Mouse (Mus musculus): ENCODE measurements around the gene Ttll5. TPM values are rescaled to one million over a fixed set of nuclear protein-coding genes. Genes with fewer than 3 reads are reported as not detected.

Ttll5 gene
- polyA plus RNA-seq, 2 experiments: 5.6 to 6.4 TPM

DNA sequence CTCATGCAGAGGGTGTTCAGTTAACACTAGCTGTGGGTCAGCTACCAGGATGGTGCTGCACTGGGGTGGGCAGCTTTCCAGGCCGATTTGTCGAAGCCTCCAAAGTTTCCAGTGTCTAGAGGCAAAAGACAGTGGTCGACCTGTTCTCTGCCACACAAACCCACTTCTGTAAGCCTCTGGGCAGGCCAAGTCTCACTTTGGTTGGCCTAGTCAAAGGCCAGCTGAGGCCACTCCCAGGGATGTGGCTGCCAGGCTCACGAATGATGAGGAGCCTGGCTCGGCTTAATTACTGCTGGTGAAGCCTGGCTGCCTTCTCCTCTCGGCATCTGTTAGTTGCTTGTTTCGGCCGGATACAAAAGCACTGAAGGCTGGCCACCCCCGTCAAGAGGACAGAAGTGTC, 24.4 kb upstream of the Ttll5 start:
- DNase-seq (ENCODE audit: low read depth in 3 of 3, low spot score in 3 of 3) (no peak), ATAC-seq (ENCODE audit: insufficient read depth) (no peak)
- Histone ChIP-seq H3K4me3 (ENCODE audit: insufficient read depth in 1 of 2, low read depth in 2 of 2, low read length in 2 of 2) (no peak overlapping the region), H3K4me2 (ENCODE audit: low read depth) (no peak overlapping the region), H3K27me3 (ENCODE audit: control insufficient read depth, insufficient read depth, low read length) (no peaks in the 10 kb centered on the region), H3K9me3 (ENCODE audit: control insufficient read depth, low read length) (no peaks in the 10 kb centered on the region), H3K36me3 (replicated peaks; ENCODE audit: control insufficient read depth, insufficient read depth, low read depth) (no peaks in the 10 kb centered on the region), H3K27ac (no peak overlapping the region), H3K4me1 (replicated peaks; ENCODE audit: control insufficient read depth in 2 of 2, insufficient read depth in 2 of 2, low read length in 1 of 2) (no peaks in the 10 kb centered on the region), H3K9ac (replicated peaks) (no peak overlapping the region)
- 63% methylated on average over 9 of the region's 9 CpGs for WGBS (ENCODE audit: insufficient replicate concordance)
- TF ChIP-seq CTCF (IDR thresholded peaks at IDR 0.05; ENCODE audit: low read depth) (no peak), EP300 (IDR thresholded peaks at IDR 0.05; ENCODE audit: low read depth) (no peak)

DNA sequence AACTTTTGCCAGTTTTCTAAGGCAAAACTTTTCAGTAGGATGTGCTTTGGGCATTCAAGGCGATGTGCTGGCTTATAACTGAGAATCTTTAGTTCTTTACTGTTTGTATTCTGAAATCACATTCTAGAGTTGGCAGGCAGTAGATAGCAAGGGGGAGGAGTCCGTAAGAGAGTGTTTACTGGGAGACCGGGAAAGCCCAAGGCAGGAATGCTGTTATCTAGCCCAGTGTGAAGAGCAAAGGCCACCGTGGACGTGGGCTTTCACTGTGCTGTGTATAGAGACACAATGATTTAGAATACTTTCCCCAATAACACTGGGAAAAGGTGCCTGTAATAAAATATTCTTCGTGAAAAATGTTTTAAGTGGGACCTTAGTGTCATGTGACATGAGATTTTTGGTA, 14.7 kb upstream of the Ttll5 start:
- no peak overlapping the region for H3K9ac ChIP-seq (replicated peaks)
- no peak for TF ChIP-seq CTCF (IDR thresholded peaks at IDR 0.05; ENCODE audit: low read depth)
- no peak for TF ChIP-seq EP300 (IDR thresholded peaks at IDR 0.05; ENCODE audit: low read depth)
- no peaks in the 10 kb centered on the region for H3K27me3 ChIP-seq (ENCODE audit: control insufficient read depth, insufficient read depth, low read length)
- no peak overlapping the region for H3K4me2 ChIP-seq (ENCODE audit: low read depth)
- DNase-seq (ENCODE audit: low read depth in 3 of 3, low spot score in 3 of 3) (no peak), ATAC-seq (ENCODE audit: insufficient read depth) (no peak)
- 46% methylated on average over 6 of the region's 6 CpGs for WGBS (ENCODE audit: insufficient replicate concordance)
- H3K4me1 ChIP-seq (replicated peaks; ENCODE audit: control insufficient read depth in 2 of 2, insufficient read depth in 2 of 2, low read length in 1 of 2): 0 out of 4 replicates have a peak, but pooled peaks cover 0 to 2% of the 10 kb centered on the region in 2 experiments
- H3K36me3 ChIP-seq (replicated peaks; ENCODE audit: control insufficient read depth, insufficient read depth, low read depth): no peaks in the 10 kb centered on the region; the same call in none of the 2 replicates
- no peaks in the 10 kb centered on the region for H3K9me3 ChIP-seq (ENCODE audit: control insufficient read depth, low read length)
- H3K27ac ChIP-seq: no peak overlapping the region
- H3K4me3 ChIP-seq (ENCODE audit: insufficient read depth in 1 of 2, low read depth in 2 of 2, low read length in 2 of 2): no peak overlapping the region

DNA sequence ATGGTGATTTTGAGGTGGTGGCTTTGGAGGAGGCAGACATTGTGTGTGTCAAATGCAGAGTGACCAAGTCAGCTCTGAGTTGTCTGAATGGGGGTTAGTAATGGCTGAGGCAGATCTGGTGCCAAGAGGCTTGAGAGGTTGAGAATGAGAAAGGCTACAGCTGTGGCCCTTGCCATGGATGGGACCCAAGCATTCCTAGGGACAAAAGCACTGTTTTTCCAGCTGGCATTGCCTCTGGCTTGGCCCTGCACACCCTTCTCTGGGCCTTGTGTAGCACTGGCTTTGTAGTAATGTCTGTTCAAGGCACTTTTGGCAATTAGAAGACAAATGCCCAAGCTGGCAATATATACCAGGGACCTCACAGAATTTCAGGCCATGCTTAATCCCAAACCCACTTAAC, 13.5 kb upstream of the Ttll5 start:
- H3K36me3 ChIP-seq (replicated peaks; ENCODE audit: control insufficient read depth, insufficient read depth, low read depth): peaks cover 4% of the 10 kb centered on the region
- no peak overlapping the region for H3K4me2 ChIP-seq (ENCODE audit: low read depth)
- DNase-seq (ENCODE audit: low read depth in 3 of 3, low spot score in 3 of 3) (no peak), ATAC-seq (ENCODE audit: insufficient read depth) (no peak)
- H3K4me3 ChIP-seq (ENCODE audit: insufficient read depth in 1 of 2, low read depth in 2 of 2, low read length in 2 of 2): no peak overlapping the region
- no peak overlapping the region for H3K27ac ChIP-seq
- H3K4me1 ChIP-seq (replicated peaks; ENCODE audit: control insufficient read depth in 2 of 2, insufficient read depth in 2 of 2, low read length in 1 of 2): 0 out of 4 replicates have a peak, but pooled peaks cover 0 to 2% of the 10 kb centered on the region in 2 experiments
- TF ChIP-seq CTCF (IDR thresholded peaks at IDR 0.05; ENCODE audit: low read depth) (no peak), EP300 (IDR thresholded peaks at IDR 0.05; ENCODE audit: low read depth) (no peak)
- H3K9ac ChIP-seq (replicated peaks): no peak overlapping the region
- no peaks in the 10 kb centered on the region for H3K9me3 ChIP-seq (ENCODE audit: control insufficient read depth, low read length)
- H3K27me3 ChIP-seq (ENCODE audit: control insufficient read depth, insufficient read depth, low read length): no peaks in the 10 kb centered on the region

DNA sequence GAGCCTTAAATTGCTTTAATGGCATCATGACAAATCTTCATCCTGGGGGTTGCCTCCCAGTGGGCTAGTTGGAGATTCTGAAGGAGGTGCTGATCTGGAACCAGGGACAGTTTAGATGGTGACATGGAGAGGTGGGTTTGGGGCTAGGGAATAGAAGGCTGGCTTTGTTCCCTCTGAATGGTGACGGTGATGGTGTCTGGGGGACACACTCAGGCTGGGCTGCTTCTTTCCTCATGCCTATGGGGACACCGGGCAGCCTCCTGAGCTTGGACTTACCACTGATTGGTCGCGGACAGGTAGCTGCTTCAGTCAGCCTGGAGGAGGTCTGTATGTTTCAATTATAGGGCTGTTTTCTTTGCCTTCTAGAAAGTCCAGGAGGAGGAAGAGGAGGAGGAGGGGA, 12.8 kb upstream of the Ttll5 start:
- Histone ChIP-seq H3K4me2 (ENCODE audit: low read depth) (no peak overlapping the region), H3K9me3 (ENCODE audit: control insufficient read depth, low read length) (no peaks in the 10 kb centered on the region), H3K4me1 (replicated peaks; ENCODE audit: control insufficient read depth in 2 of 2, insufficient read depth in 2 of 2, low read length in 1 of 2) (0 out of 4 replicates have a peak, but pooled peaks cover 0 to 2% of the 10 kb centered on the region in 2 experiments), H3K4me3 (ENCODE audit: insufficient read depth in 1 of 2, low read depth in 2 of 2, low read length in 2 of 2) (no peak overlapping the region), H3K9ac (replicated peaks) (no peak overlapping the region), H3K27ac (no peak overlapping the region), H3K36me3 (replicated peaks; ENCODE audit: control insufficient read depth, insufficient read depth, low read depth) (peaks cover 9% of the 10 kb centered on the region), H3K27me3 (ENCODE audit: control insufficient read depth, insufficient read depth, low read length) (no peaks in the 10 kb centered on the region)
- WGBS (ENCODE audit: insufficient replicate concordance): 83% methylated on average over 4 of the region's 4 CpGs
- ATAC-seq (ENCODE audit: insufficient read depth) (no peak), DNase-seq (ENCODE audit: low read depth in 3 of 3, low spot score in 3 of 3) (no peak)
- TF ChIP-seq EP300 (IDR thresholded peaks at IDR 0.05; ENCODE audit: low read depth) (no peak), CTCF (IDR thresholded peaks at IDR 0.05; ENCODE audit: low read depth) (no peak)

DNA sequence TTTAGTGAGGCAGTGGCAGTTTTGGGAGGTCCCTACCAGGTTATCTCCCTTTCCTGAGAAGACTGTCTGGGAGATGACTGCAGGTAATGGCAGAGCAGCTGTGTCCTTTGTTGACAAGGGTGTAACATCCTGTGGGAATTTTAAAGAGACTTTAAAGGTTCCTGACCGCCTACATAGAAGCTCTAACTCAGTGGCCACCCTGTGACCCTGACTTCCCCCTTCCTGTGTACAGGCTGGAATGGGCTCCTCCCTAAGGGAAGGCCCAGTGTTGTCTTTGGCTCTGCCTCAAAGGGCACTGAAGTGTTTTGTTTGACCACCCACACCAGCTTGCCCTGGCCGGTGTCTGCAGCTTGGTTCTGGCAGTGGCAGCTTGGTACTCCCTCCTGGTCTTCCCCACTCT, 10.9 kb upstream of the Ttll5 start:
- Histone ChIP-seq H3K36me3 (replicated peaks; ENCODE audit: control insufficient read depth, insufficient read depth, low read depth) (peaks cover 13% of the 10 kb centered on the region), H3K4me2 (ENCODE audit: low read depth) (no peak overlapping the region), H3K4me3 (ENCODE audit: insufficient read depth in 1 of 2, low read depth in 2 of 2, low read length in 2 of 2) (no peak overlapping the region), H3K27me3 (ENCODE audit: control insufficient read depth, insufficient read depth, low read length) (no peaks in the 10 kb centered on the region), H3K9ac (replicated peaks) (no peak overlapping the region), H3K4me1 (replicated peaks; ENCODE audit: control insufficient read depth in 2 of 2, insufficient read depth in 2 of 2, low read length in 1 of 2) (peaks cover 0 to 5% of the 10 kb centered on the region in 2 experiments; a peak in 1 of 4 replicates), H3K9me3 (ENCODE audit: control insufficient read depth, low read length) (no peaks in the 10 kb centered on the region), H3K27ac (no peak overlapping the region)
- 0 out of 2 replicates have a peak, but pooled peaks have one; percentile 28 for ATAC-seq (ENCODE audit: insufficient read depth)
- TF ChIP-seq EP300 (IDR thresholded peaks at IDR 0.05; ENCODE audit: low read depth): no peak
- no peak for TF ChIP-seq CTCF (IDR thresholded peaks at IDR 0.05; ENCODE audit: low read depth)
- WGBS (ENCODE audit: insufficient replicate concordance): 74% methylated on average over 2 of the region's 2 CpGs
- peak in 1 of 3 experiments; percentile 24 for DNase-seq (ENCODE audit: low read depth in 3 of 3, low spot score in 3 of 3)

Measured in liver, embryonic 14.5 days (tissue).